Mouse (Mus musculus): ENCODE measurements around the gene Adat1.

Adat1 gene

DNA sequence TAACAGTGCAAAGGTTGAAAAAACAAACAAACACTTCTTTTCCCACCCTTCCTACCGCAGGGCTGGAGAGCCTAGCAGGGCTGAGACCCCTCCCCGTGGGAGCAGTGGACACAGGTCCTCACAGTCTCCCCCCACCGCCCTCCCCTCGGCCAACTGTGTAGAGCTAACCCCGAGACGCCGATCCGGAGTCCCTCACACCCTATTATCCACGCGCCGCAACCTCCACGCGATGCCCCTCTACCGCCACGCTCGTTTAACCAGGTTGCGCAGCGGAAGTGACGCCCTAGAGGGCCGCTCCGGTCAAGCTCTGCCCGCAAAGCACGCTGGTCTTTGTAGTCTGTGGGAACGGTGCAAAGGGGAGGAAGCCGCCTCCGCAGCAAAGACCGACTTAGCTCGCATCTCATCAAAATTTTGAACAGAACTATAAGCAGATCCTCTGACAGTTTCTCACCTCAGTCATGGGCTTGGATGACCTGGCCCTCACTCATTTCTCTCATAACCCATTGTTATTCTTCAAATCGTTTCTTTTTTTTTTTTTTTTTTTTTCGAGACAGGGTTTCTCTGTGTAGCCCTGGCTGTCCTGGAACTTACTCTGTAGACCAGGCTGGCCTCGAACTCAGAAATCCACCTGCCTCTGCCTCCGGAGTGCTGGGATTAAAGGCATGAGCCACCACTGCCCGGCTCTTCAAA lies at the start of gene Adat1:
TSS of gene Adat1 (minus strand) at position 290 of the 690 bp plus-strand sequence.
- DNase-seq = peak; percentile 91 to 92

DNA sequence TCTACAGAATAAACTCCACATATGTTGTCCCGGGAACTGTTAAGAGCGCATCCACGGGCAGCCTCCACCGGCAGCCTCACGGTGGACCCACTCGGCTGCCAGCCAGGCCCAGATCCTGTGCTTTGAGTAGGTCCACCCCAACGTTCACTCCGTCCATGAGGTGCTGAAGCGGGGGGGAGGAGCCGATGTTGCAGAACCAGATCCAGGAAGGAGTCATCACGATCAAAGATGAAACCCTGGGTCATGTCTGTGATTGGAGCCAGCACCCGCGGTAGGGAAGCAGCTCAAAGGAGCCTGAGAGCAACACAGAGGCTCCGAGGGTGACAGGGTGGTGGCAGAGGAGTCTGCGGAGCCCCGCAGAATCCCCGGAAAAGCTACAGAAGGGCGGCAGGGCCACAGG lies 45.4 kb upstream of the Adat1 start:
- no peak for DNase-seq

GRCm38 (mm10) chr8:112034603-112035002 lies 42.5 kb upstream of the Adat1 start:
- peak; percentile 39 to 50 for DNase-seq

DNA sequence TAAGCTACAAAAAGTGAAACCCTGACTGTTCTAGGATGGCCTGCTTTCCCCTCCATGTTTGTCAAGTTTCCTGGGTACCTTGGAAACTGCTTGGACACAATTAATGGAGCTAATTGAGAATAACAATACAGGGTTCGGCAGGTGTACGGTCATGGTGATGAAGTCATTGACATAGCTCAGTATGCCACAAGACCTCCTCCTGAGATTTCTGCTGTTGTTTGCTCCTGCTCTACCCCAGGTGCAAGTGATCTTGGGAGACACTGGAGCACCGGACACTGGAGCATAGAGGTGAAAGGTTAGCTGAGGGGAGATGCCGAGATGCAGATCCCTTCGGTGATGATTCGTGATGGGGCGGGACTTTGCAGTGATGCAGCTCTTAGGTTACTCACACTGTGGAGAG lies 41.0 kb upstream of the Adat1 start:
- DNase-seq = no peak

- DNase-seq = no peak
These were observed 38.6 kb upstream of the Adat1 start for GRCm38 (mm10) chr8:112030663-112031062.

- no peak for DNase-seq
These were observed 37.4 kb upstream of the Adat1 start for GRCm38 (mm10) chr8:112029455-112029854.

DNA sequence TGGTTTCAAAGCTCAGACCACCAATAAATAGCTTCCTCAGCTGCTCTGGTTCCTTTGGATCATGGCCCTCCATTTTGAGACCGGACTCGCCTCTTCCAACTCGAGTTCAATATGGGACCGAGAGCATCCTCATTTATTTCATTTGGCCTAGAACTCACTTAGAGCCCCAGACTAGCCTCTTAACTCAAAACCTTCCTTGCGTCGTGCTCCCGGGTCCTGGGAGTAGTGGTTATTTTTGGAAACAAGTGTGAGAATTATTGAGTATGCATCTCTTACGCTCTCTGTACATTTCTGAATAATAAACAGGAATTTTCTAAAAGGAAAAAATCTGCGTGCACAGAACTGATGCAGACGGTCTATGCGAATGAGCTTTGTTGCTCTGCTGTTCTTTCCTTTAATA lies 22.8 kb upstream of the Adat1 start, which contains the start of gene Gm6793:
TSS of gene Gm6793 (minus strand) at position 101 of the 400 bp plus-strand sequence.
- DNase-seq = no peak

DNA sequence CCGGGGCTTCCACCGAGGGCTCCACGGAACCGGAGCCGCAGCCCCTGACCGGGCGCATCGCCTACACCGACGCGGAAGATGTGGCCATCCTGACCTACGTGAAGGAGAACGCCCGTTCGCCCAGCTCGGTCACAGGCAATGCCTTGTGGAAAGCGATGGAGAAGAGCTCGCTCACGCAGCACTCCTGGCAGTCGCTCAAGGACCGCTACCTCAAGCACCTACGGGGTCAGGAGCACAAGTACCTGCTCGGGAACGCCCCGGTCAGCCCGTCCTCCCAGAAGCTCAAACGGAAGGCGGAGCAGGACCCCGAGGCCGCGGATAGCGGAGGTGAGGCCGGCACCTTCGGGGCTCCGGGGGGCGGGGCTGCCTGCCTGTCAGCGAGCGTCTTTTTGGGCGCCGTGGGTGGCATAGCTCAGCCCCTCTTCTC lies 19.7 kb upstream of the Adat1 start:
- peak; percentile 51 to 66 for DNase-seq

- DNase-seq = peak; percentile 95 to 96
These were observed 19.1 kb upstream of the Adat1 start, which contains the start of the genes Kars and Terf2ip for GRCm38 (mm10) chr8:112010997-112011815. Gene Kars (minus strand): TSS chr8:112011323. Gene Terf2ip (plus strand): TSS chr8:112011398.

DNA sequence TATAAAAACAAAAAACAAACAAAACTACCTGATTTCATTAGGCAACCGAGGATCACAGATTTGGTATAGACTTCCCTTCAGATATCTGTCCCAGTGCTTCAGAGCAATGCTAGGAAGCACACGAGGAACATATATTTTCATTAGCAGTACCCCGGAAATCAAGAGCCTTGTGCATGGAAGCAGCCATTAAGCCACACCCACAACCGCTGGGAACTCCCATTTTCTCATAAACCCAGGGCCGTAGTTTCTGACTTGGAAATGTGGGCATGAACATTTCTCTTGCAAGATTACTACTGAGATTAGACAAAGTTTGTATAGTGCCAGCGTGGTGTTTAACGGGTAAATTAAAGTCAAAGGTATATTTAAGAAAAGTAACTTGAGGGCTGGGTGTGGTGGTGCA lies 17.5 kb upstream of the Adat1 start:
- DNase-seq = no peak

DNA sequence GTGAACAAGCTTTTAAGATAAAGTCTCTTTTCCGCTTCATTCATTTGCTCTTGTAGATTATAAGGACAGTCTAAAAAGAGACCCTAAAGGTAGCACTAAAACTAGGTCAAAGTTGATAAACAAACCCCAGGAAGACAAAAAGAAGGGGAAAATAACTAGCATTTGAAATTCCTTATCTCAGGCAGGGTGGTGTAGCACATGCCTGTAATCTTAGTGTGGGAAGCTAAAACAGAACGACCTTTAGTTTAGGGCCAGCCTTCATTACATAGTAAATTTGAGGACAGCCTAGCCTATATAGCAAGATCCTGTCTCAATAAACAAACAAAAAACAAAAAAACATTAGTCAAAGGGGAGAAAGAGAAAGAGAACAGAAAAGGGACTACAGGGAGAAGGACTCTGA lies 15.6 kb upstream of the Adat1 start:
- DNase-seq = no peak

- no peak for DNase-seq
These were observed 13.5 kb upstream of the Adat1 start for GRCm38 (mm10) chr8:112005601-112006000.

GRCm38 (mm10) chr8:112004754-112005153 lies 12.7 kb upstream of the Adat1 start:
- DNase-seq = no peak

DNA sequence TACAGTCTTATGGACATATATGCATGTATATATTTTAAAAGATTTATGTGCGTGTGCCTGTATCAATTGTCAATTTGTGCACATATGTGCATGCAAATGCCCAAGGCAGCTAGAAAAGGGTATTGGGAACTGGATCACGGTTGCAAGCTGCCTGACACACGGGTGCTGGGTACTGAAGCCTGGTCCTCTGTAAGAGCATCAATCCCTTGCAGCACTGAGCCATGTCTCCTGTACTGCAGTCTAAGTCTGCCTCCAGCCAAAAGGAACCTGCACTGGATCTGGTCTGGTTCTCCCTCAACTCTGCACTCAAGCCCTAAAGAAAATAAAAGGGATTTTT lies 569 bp upstream of the Adat1 start:
- no peak for DNase-seq

DNA sequence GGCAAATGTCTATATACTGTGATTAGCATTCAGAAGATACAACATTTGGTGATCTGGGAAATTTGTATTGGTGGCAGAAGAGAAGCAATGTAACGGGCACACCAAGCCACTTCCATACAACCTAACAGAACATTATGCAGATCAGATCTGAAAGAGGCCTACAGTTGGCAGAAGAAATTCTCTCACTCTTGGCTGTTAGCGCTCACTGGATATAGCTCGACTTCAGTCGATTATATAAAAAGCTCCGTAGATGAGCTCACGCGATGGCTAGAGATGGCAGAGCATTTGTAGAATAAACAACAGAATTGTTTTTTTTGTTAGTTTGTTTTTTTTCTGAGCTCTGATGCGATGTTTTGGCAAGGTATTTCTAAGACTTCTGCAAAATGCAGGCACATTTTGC lies 824 bp downstream of the Adat1 start:
- DNase-seq = no peak

GRCm38 (mm10) chr8:111989911-111990310 lies 2.2 kb downstream of the Adat1 start:
- DNase-seq = peak; percentile 90 to 91

DNA sequence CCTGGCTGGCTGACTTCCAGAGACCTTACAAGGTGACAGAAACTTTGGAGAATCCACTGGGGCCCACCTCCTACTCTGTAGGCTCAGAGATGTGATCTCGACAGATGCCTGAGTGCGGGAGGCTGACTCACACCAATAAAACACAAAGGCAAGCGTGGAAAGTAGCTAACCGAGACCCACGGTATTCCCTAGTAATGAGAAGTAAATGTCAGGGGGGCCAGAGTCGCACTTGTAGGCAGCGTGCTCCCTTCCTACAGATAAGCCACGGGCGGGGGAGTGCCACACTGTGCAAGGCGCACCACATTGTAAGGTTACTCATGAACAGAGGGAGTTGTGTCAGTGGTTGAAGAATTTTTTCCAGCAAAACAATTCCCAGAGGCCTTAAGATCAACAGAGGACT lies 7.6 kb downstream of the Adat1 start:
- DNase-seq = peak; percentile 20 to 49

DNA sequence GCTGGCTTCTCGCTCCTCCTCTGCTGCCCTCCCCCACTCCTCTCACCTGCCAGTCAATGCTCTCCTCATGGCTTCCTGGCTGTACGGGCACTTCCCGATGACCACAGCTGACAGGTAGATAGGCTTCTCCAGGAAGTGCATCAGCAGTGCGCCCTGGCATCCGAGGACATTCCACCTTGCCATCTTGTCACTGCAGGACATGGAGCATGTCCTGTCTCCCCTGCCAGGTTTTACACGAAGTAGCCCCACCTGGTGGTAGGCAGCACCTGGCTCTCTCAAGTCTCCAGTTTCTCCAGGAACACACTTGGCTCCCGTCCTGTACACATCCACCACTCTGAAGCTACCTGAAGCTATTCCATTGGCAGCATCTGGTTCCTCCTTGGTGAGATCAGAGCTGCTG lies 10.0 kb downstream of the Adat1 start:
- DNase-seq = peak; percentile 19 to 40

GRCm38 (mm10) chr8:111978147-111978546 lies 14.0 kb downstream of the Adat1 start:
- peak; percentile 35 to 49 for DNase-seq

- no peak for DNase-seq
These were observed 15.8 kb downstream of the Adat1 start for GRCm38 (mm10) chr8:111976326-111976725.

GRCm38 (mm10) chr8:111975706-111976105 lies 16.4 kb downstream of the Adat1 start:
- DNase-seq = no peak

- DNase-seq = no peak
These were observed 18.0 kb downstream of the Adat1 start for GRCm38 (mm10) chr8:111974138-111974537.

DNA sequence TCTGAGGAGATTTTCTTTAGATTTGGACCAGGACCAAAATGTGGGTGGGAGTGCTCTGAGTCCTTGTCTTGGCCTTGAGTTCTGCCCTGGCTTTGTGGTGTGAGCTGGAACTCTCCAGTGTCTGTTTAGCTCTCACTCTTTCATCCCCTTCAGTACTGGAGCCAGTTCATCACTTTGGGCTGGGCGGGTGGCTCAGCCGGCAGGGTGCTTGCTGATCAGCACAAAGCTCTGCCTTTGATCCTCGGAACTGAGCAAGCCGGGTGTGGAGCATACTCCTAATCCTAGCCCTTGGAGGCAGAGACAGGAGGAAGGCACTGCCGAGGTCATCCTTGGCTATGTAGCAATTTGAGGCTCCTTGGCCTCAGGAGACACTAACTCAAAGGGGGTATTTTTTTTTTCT lies 23.1 kb downstream of the Adat1 start:
- no peak for DNase-seq

DNA sequence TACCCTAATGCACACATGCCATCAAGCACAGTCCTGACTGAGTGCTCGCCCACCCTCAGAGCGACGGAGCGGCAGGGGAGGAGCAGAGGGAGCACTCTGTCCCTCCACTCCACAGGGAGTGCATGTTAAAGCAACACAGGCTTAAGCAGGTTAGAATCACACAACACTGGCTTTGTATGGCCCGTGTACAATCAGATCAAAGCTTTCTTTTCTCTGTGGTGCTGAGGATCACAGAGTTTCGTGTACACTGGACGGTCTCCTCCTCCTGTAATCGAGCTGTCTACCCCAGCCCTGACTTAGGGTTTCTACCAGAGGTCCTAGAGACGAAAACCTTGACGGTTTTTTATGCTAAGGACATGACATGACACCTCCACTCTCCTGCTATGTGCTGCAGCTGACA lies 23.6 kb downstream of the Adat1 start:
- no peak for DNase-seq

Measured in kidney, postnatal 4 days (tissue).